Mouse (Mus musculus) layer of hippocampus, adult 9-10 months (tissue): Measurements from ENCODE around the gene Siglecf.

Source experiments
- DNase-seq: peaks from one replicate; pipeline ENCODE4 v3.0.0; 2022; ENCODE audit warnings: low spot score

Gene Siglecf

GRCm38 (mm10) chr7:43378226-43378625 is 27.1 kb downstream of the Siglecf start:
- DNase-seq = peak; percentile 36

GRCm38 (mm10) chr7:43392349-43393121 is 41.4 kb downstream of the Siglecf start:
- DNase-seq = no peak

- DNase-seq = no peak
Observed at GRCm38 (mm10) chr7:43399501-43399900, 48.4 kb downstream of the Siglecf start.

- no peak for DNase-seq
Observed at GRCm38 (mm10) chr7:43402718-43403117, 51.6 kb downstream of the Siglecf start.

DNA sequence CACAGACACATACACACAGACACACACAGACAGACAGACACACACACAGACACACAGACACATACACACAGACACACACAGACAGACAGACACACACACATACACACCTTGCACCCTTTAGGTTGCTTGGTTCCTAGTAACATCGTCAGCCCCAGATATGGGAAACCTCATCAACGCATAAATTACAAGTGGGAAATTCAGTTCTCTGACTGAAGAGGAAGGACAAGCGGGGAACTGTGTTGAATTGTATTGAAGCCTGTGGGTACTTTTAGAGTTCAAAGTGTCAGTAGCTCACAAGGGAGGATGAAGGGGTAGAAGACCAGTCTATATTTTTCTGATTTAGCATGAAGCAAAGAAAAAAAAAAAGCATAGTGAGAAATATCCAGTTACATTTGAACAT is 56.4 kb downstream of the Siglecf start:
- DNase-seq = no peak

DNA sequence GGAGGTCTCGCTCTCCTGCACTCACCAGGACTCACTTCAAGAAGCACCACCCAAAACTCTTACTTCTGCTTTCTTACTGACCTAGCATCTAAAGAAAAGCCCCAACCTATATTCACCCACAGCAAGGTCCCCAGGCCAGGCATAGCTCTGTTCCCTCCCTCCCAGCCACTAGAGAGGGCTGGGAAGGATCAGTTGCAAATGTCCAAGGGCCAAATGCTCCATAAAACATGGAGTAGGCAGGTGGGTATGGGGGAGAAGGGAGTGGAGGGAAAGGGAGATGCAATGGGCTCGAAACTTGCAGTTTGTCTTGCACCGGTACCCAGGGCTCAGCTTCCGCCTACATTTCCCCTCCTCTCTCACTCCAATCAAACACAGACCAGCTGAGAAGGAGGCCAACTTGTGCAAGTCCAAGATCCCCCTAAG is 57.0 kb downstream of the Siglecf start, which contains the start of gene Siglecg:
Gene Siglecg (plus strand): TSS at position 74 of the 423 bp plus-strand sequence.
- DNase-seq = no peak

DNA sequence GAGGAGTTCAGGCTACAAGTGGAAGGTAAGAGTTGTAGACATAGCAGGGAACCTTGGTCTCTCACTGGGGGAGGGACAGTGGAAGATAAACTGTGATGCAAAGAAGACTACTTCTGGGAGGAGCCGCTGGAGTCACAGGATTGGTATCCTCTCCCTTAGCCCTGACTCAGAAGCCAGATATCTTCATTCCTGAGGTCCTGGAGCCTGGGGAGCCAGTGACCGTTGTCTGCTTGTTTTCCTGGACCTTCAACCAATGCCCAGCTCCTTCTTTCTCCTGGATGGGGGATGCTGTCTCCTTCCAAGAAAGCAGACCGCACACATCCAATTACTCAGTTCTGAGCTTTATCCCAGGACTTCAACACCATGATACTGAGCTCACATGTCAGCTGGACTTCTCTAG is 57.9 kb downstream of the Siglecf start:
- DNase-seq = no peak
